Mouse (Mus musculus): ENCODE measurements around the gene Gtdc1. TPM values are rescaled to one million over a fixed set of nuclear protein-coding genes. Genes with fewer than 3 reads are reported as not detected.

Gene Gtdc1
- polyA plus RNA-seq, 1 experiment = 15.5 TPM

DNA sequence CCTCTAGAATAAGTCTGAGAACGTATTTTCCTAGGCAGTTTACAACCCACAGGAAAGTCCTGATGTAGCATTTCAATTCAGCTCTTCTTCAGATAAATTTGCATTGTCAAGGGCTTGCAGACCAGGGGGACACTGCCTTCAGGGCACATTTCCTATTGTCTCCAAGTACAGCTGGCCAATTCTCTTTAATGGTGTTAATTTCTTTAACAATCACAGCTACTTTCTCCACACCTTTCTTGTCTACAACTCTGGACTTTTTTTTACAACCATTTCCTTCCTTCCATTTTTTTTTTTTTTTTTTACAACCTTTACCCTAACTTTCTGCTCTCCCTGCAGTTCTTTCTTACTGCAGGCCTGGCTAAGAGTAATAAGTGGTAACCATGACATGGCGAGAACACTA, 97.7 kb downstream of the Gtdc1 start:
- Histone ChIP-seq H3K4me1 (ENCODE audit: control insufficient read depth, insufficient read depth, low read length) (no peaks in the 10 kb centered on the region), H3K4me3 (ENCODE audit: control insufficient read depth, low read depth, low read length) (no peak overlapping the region), H3K27me3 (ENCODE audit: control insufficient read depth, insufficient read depth, low read length) (no peaks in the 10 kb centered on the region), H3K36me3 (ENCODE audit: control insufficient read depth, insufficient read depth, low read length) (no peaks in the 10 kb centered on the region), H3K27ac (ENCODE audit: control insufficient read depth, insufficient read depth, low read depth, low read length) (no peak overlapping the region)
- TF ChIP-seq POLR2A (IDR thresholded peaks at IDR 0.05; ENCODE audit: control insufficient read depth, low read depth, low read length) (no peak), CTCF (IDR thresholded peaks at IDR 0.05; ENCODE audit: control insufficient read depth, insufficient read depth, insufficient replicate concordance, low read depth, low read length) (no peak)

GRCm38 (mm10) chr2:44829346-44829745, 98.1 kb downstream of the Gtdc1 start:
- no peaks in the 10 kb centered on the region for H3K27me3 ChIP-seq (ENCODE audit: control insufficient read depth, insufficient read depth, low read length)
- TF ChIP-seq POLR2A (IDR thresholded peaks at IDR 0.05; ENCODE audit: control insufficient read depth, low read depth, low read length) = no peak
- no peak for TF ChIP-seq CTCF (IDR thresholded peaks at IDR 0.05; ENCODE audit: control insufficient read depth, insufficient read depth, insufficient replicate concordance, low read depth, low read length)
- H3K4me1 ChIP-seq (ENCODE audit: control insufficient read depth, insufficient read depth, low read length) = no peaks in the 10 kb centered on the region
- no peaks in the 10 kb centered on the region for H3K36me3 ChIP-seq (ENCODE audit: control insufficient read depth, insufficient read depth, low read length)
- H3K27ac ChIP-seq (ENCODE audit: control insufficient read depth, insufficient read depth, low read depth, low read length) = no peak overlapping the region
- H3K4me3 ChIP-seq (ENCODE audit: control insufficient read depth, low read depth, low read length) = no peak overlapping the region

GRCm38 (mm10) chr2:44826609-44827008, 100.8 kb downstream of the Gtdc1 start:
- Histone ChIP-seq H3K27ac (ENCODE audit: control insufficient read depth, insufficient read depth, low read depth, low read length) (no peak overlapping the region), H3K27me3 (ENCODE audit: control insufficient read depth, insufficient read depth, low read length) (no peaks in the 10 kb centered on the region), H3K4me1 (ENCODE audit: control insufficient read depth, insufficient read depth, low read length) (no peaks in the 10 kb centered on the region), H3K36me3 (ENCODE audit: control insufficient read depth, insufficient read depth, low read length) (no peaks in the 10 kb centered on the region), H3K4me3 (ENCODE audit: control insufficient read depth, low read depth, low read length) (no peak overlapping the region)
- TF ChIP-seq CTCF (IDR thresholded peaks at IDR 0.05; ENCODE audit: control insufficient read depth, insufficient read depth, insufficient replicate concordance, low read depth, low read length) (no peak), POLR2A (IDR thresholded peaks at IDR 0.05; ENCODE audit: control insufficient read depth, low read depth, low read length) (no peak)

- H3K27ac ChIP-seq (ENCODE audit: control insufficient read depth, insufficient read depth, low read depth, low read length) = no peak overlapping the region
- no peaks in the 10 kb centered on the region for H3K36me3 ChIP-seq (ENCODE audit: control insufficient read depth, insufficient read depth, low read length)
- H3K27me3 ChIP-seq (ENCODE audit: control insufficient read depth, insufficient read depth, low read length) = no peaks in the 10 kb centered on the region
- TF ChIP-seq POLR2A (IDR thresholded peaks at IDR 0.05; ENCODE audit: control insufficient read depth, low read depth, low read length) (no peak), CTCF (IDR thresholded peaks at IDR 0.05; ENCODE audit: control insufficient read depth, insufficient read depth, insufficient replicate concordance, low read depth, low read length) (no peak)
- no peaks in the 10 kb centered on the region for H3K4me1 ChIP-seq (ENCODE audit: control insufficient read depth, insufficient read depth, low read length)
- no peak overlapping the region for H3K4me3 ChIP-seq (ENCODE audit: control insufficient read depth, low read depth, low read length)
These were observed 109.7 kb downstream of the Gtdc1 start for GRCm38 (mm10) chr2:44817787-44818186.

DNA sequence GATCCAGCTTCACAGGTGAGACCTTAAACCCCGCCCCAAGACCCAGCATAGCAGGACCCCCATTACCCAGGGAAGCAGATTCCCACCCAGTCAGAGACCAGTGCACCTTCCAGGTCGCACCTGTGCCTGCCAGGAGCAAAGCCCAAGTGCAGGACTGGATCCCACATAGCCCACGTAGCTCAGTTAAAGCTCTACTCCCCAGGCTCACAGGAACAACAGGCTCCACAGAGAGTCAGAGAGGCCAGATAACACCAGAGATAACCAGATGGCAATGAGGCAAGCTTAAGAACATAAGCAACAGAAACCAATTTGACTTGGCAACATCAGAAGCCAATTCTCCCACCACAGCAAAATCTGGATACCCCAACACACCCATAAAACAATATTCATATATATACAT, 113.7 kb downstream of the Gtdc1 start:
- TF ChIP-seq POLR2A (IDR thresholded peaks at IDR 0.05; ENCODE audit: control insufficient read depth, low read depth, low read length) (no peak), CTCF (IDR thresholded peaks at IDR 0.05; ENCODE audit: control insufficient read depth, insufficient read depth, insufficient replicate concordance, low read depth, low read length) (no peak)

GRCm38 (mm10) chr2:44804497-44804896, 123.0 kb downstream of the Gtdc1 start:
- no peaks in the 10 kb centered on the region for H3K4me1 ChIP-seq (ENCODE audit: control insufficient read depth, insufficient read depth, low read length)
- no peak overlapping the region for H3K4me3 ChIP-seq (ENCODE audit: control insufficient read depth, low read depth, low read length)
- no peaks in the 10 kb centered on the region for H3K36me3 ChIP-seq (ENCODE audit: control insufficient read depth, insufficient read depth, low read length)
- H3K27ac ChIP-seq (ENCODE audit: control insufficient read depth, insufficient read depth, low read depth, low read length) = no peak overlapping the region
- H3K27me3 ChIP-seq (ENCODE audit: control insufficient read depth, insufficient read depth, low read length) = no peaks in the 10 kb centered on the region
- TF ChIP-seq CTCF (IDR thresholded peaks at IDR 0.05; ENCODE audit: control insufficient read depth, insufficient read depth, insufficient replicate concordance, low read depth, low read length) (no peak), POLR2A (IDR thresholded peaks at IDR 0.05; ENCODE audit: control insufficient read depth, low read depth, low read length) (no peak)

More for the DNA sequence above, 113.7 kb downstream of the Gtdc1 start:
- Histone ChIP-seq H3K27ac (ENCODE audit: control insufficient read depth, insufficient read depth, low read depth, low read length) (no peak overlapping the region), H3K4me3 (ENCODE audit: control insufficient read depth, low read depth, low read length) (no peak overlapping the region), H3K27me3 (ENCODE audit: control insufficient read depth, insufficient read depth, low read length) (no peaks in the 10 kb centered on the region), H3K4me1 (ENCODE audit: control insufficient read depth, insufficient read depth, low read length) (no peaks in the 10 kb centered on the region), H3K36me3 (ENCODE audit: control insufficient read depth, insufficient read depth, low read length) (no peaks in the 10 kb centered on the region)

- TF ChIP-seq CTCF (IDR thresholded peaks at IDR 0.05; ENCODE audit: control insufficient read depth, insufficient read depth, insufficient replicate concordance, low read depth, low read length) (no peak), POLR2A (IDR thresholded peaks at IDR 0.05; ENCODE audit: control insufficient read depth, low read depth, low read length) (no peak)
- Histone ChIP-seq H3K4me3 (ENCODE audit: control insufficient read depth, low read depth, low read length) (no peak overlapping the region), H3K27me3 (ENCODE audit: control insufficient read depth, insufficient read depth, low read length) (no peaks in the 10 kb centered on the region), H3K4me1 (ENCODE audit: control insufficient read depth, insufficient read depth, low read length) (no peaks in the 10 kb centered on the region), H3K27ac (ENCODE audit: control insufficient read depth, insufficient read depth, low read depth, low read length) (no peak overlapping the region), H3K36me3 (ENCODE audit: control insufficient read depth, insufficient read depth, low read length) (no peaks in the 10 kb centered on the region)
These were observed 126.1 kb downstream of the Gtdc1 start for GRCm38 (mm10) chr2:44801361-44801760.

- H3K27me3 ChIP-seq (ENCODE audit: control insufficient read depth, insufficient read depth, low read length) = no peaks in the 10 kb centered on the region
- no peaks in the 10 kb centered on the region for H3K4me1 ChIP-seq (ENCODE audit: control insufficient read depth, insufficient read depth, low read length)
- H3K36me3 ChIP-seq (ENCODE audit: control insufficient read depth, insufficient read depth, low read length) = no peaks in the 10 kb centered on the region
- no peak for TF ChIP-seq CTCF (IDR thresholded peaks at IDR 0.05; ENCODE audit: control insufficient read depth, insufficient read depth, insufficient replicate concordance, low read depth, low read length)
- TF ChIP-seq POLR2A (IDR thresholded peaks at IDR 0.05; ENCODE audit: control insufficient read depth, low read depth, low read length) = no peak
- no peak overlapping the region for H3K4me3 ChIP-seq (ENCODE audit: control insufficient read depth, low read depth, low read length)
- no peak overlapping the region for H3K27ac ChIP-seq (ENCODE audit: control insufficient read depth, insufficient read depth, low read depth, low read length)
These were observed 135.6 kb downstream of the Gtdc1 start for GRCm38 (mm10) chr2:44791840-44792239.

Data from testis, adult 2 months (tissue).